Mouse (Mus musculus): ENCODE measurements around the gene Gm364. TPM values are rescaled to one million over a fixed set of nuclear protein-coding genes. Genes with fewer than 3 reads are reported as not detected.

Gm364 gene
- polyA plus RNA-seq (2015; fragmentation: Nextera tagmentation; extraction: Ambion mirVana): not detected in 2 replicates

DNA sequence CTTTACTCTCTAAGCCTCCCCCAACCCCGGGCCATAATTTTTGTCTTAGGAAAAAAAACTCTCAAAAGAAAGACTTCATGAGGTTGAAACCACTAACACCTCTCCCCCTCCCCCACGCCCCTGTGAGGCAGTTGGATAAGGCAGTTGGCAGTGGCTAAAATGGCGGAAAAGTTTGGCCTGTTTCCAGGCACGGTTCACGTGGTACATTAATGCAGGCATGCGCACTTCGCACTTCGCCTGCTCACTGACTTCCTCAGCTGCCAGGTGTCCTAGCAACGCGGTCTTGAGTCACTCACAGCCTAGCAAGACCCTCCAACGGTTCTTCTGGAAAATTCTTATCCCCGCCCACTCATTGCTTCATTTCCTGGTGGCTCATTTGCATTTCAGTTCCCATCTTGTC lies at the start of gene Gm364:
TSS of gene Gm364 (plus strand) at position 386 of the 400 bp plus-strand sequence.
- Histone ChIP-seq H3K4me1 (ENCODE audit: control insufficient read depth, low read depth, low read length) (no peaks in the 10 kb centered on the region), H3K4me2 (ENCODE audit: low read depth, low read length) (no peak within 1 kb of the TSS), H3K9me3 (replicated peaks; ENCODE audit: control insufficient read depth, low read length) (no peaks in the 10 kb centered on the region), H3K4me3 (ENCODE audit: low read depth, low read length) (no peak within 1 kb of the TSS), H3K36me3 (ENCODE audit: control insufficient read depth, insufficient read depth) (no peaks in the 10 kb centered on the region), H3K27me3 (ENCODE audit: control insufficient read depth, insufficient read depth, low read depth, low read length) (no peaks in the 10 kb centered on the region), H3K9ac (ENCODE audit: low read depth, low read length) (no peak within 1 kb of the TSS), H3K27ac (ENCODE audit: low read length) (no peak within 1 kb of the TSS)
- 76% methylated on average over 12 of the region's 12 CpGs for WGBS (ENCODE audit: insufficient replicate concordance)
- ATAC-seq (ENCODE audit: low read depth): no peak

DNA sequence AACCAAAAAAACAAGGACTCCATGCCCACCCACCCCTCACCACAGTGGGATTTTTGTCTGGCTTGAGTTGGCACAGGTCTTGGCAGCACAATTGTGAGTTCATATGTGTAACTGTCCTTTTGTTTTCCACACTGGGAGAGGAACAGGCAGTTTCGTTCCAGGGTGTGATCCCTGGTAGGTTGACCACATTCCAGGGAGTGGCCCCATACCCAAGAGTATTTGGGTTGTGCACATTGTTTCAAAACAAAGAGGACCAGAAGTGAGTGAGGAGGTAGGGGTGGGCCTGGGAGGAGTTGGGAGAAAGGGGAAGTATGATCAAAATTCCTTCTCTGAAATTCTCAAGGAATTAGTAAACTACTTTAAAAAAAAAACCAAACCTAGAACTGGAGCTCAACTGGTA lies 49.6 kb upstream of the Gm364 start:
- Histone ChIP-seq H3K4me3 (ENCODE audit: low read depth, low read length) (no peak overlapping the region), H3K9me3 (replicated peaks; ENCODE audit: control insufficient read depth, low read length) (no peaks in the 10 kb centered on the region), H3K4me2 (ENCODE audit: low read depth, low read length) (no peak overlapping the region), H3K9ac (ENCODE audit: low read depth, low read length) (no peak overlapping the region), H3K4me1 (ENCODE audit: control insufficient read depth, low read depth, low read length) (peaks cover 4% of the 10 kb centered on the region; the same call in 1 of the 2 replicates), H3K36me3 (ENCODE audit: control insufficient read depth, insufficient read depth) (no peaks in the 10 kb centered on the region), H3K27me3 (ENCODE audit: control insufficient read depth, insufficient read depth, low read depth, low read length) (no peaks in the 10 kb centered on the region), H3K27ac (ENCODE audit: low read length) (no peak overlapping the region)
- WGBS (ENCODE audit: insufficient replicate concordance): 55% methylated on average over 1 of the region's 1 CpGs
- ATAC-seq (ENCODE audit: low read depth): no peak

DNA sequence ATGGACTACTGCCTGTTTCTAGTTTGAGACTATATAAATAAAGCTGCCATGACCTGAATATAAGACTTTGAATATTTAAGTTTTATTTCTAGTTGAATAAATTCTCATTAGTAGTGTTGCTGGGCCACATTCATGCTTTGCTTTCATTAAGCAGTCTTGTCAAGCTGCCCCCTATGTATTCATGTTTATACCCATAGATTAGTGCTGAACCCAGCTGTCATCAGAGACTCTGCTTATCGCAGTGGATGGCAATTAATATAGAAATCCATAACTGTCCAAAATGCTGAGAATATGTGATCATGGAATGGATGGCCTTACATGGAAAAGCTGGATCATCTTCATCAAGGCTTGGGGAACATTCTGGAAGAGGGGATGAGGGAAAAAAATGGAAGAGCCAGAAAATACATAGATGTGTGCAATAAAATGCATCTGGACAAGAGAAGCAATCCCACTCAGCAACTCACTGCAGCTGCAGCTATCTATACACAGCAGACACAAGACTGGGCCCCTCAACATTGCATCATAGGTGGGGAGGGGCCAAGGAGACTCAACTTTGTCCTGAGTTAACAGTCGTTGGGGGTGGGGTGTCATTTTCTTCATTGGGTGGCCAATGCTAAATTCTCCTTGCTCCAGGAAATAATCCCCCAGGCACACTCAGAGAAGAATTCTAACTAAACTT lies 43.9 kb upstream of the Gm364 start:
- 34% methylated on average over 2 of the region's 2 CpGs for whole genome bisulfite sequencing (ENCODE audit: insufficient replicate concordance)
- H3K27me3 ChIP-seq (ENCODE audit: control insufficient read depth, insufficient read depth, low read depth, low read length): no peaks in the 10 kb centered on the region
- H3K36me3 ChIP-seq (ENCODE audit: control insufficient read depth, insufficient read depth): no peaks in the 10 kb centered on the region
- H3K9me3 ChIP-seq (replicated peaks; ENCODE audit: control insufficient read depth, low read length): no peaks in the 10 kb centered on the region
- no peak overlapping the region for H3K9ac ChIP-seq (ENCODE audit: low read depth, low read length)
- peaks cover 12% of the 10 kb centered on the region for H3K4me1 ChIP-seq (ENCODE audit: control insufficient read depth, low read depth, low read length)
- peak overlapping the region; percentile 90 for H3K27ac ChIP-seq (ENCODE audit: low read length)
- H3K4me3 ChIP-seq (ENCODE audit: low read depth, low read length): 0 out of 2 replicates have a peak overlapping the region, but pooled peaks have one; percentile 6
- ATAC-seq (ENCODE audit: low read depth): peak; percentile 98
- H3K4me2 ChIP-seq (ENCODE audit: low read depth, low read length): peak overlapping the region; percentile 34

DNA sequence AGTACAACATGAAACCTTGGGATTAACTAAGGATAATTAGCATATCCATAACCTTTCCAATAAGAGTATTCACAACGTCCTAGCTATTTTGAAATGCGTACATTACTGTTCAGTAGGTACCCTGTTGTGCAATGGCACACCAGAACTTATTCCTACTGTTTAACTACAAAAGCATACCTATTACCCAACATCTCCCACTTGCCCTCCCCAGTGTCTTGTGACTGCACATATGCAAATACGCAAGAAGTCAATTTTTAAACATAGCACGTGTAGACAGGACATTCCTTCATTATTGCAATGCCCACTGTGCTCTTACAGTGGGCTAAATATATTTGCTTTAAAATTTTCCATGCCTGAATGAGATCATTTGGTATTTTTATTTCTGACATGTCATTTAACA lies 36.0 kb upstream of the Gm364 start:
- Histone ChIP-seq H3K9me3 (replicated peaks; ENCODE audit: control insufficient read depth, low read length) (no peaks in the 10 kb centered on the region), H3K36me3 (ENCODE audit: control insufficient read depth, insufficient read depth) (peaks cover 2% of the 10 kb centered on the region; the same call in 1 of the 2 replicates), H3K4me3 (ENCODE audit: low read depth, low read length) (no peak overlapping the region), H3K27me3 (ENCODE audit: control insufficient read depth, insufficient read depth, low read depth, low read length) (no peaks in the 10 kb centered on the region), H3K9ac (ENCODE audit: low read depth, low read length) (no peak overlapping the region), H3K4me1 (ENCODE audit: control insufficient read depth, low read depth, low read length) (peaks cover 8% of the 10 kb centered on the region), H3K27ac (ENCODE audit: low read length) (no peak overlapping the region), H3K4me2 (ENCODE audit: low read depth, low read length) (no peak overlapping the region)
- ATAC-seq (ENCODE audit: low read depth): peak; percentile 42
- 53% methylated on average over 4 of the region's 4 CpGs for WGBS (ENCODE audit: insufficient replicate concordance)

DNA sequence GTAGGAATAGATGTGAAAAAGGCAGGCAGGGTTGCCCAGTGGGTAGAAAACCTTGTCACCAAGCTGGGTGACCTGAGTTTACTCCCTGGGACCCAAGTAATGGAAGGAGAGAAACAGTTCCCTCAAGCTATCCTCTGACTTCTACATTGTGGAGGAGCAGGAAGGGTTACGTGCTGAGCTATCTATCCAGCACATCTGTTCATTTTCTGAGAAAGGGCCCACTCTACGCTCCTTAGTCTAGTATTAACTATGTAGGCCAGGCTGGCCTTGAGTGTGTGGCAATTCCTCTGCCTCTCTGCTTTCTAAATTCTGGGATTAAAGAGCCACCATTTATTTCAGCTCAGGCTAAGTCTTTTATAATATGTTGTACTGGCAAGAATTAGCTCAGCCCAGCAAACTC lies 35.4 kb upstream of the Gm364 start:
- Histone ChIP-seq H3K9me3 (replicated peaks; ENCODE audit: control insufficient read depth, low read length) (no peaks in the 10 kb centered on the region), H3K9ac (ENCODE audit: low read depth, low read length) (no peak overlapping the region), H3K27ac (ENCODE audit: low read length) (peak overlapping the region; percentile 16; the same call in 1 of the 2 replicates), H3K4me2 (ENCODE audit: low read depth, low read length) (peak overlapping the region; percentile 31; the same call in 1 of the 2 replicates), H3K36me3 (ENCODE audit: control insufficient read depth, insufficient read depth) (peaks cover 3% of the 10 kb centered on the region; the same call in 1 of the 2 replicates), H3K27me3 (ENCODE audit: control insufficient read depth, insufficient read depth, low read depth, low read length) (no peaks in the 10 kb centered on the region), H3K4me3 (ENCODE audit: low read depth, low read length) (no peak overlapping the region), H3K4me1 (ENCODE audit: control insufficient read depth, low read depth, low read length) (peaks cover 8% of the 10 kb centered on the region)
- 39% methylated on average over 2 of the region's 2 CpGs for WGBS (ENCODE audit: insufficient replicate concordance)
- peak; percentile 95 for ATAC-seq (ENCODE audit: low read depth)

DNA sequence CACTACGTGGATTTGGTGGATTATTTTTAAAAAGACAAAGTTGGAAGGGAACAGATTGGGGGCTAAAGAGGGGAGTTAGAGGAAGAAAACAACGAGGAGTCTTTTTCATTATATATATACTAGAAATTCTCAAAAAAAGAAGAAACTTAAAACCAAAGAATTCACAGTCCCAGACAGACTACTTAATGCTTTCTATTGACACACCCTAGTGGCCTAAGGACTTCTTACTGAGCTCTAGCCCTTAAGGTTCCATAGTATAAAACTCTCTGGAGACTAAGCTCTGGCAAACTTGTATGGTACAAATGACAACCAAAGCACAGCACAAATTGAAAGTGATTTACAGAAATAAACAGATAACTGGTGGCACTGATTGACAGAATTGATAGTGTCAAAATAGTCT lies 34.9 kb upstream of the Gm364 start:
- no peak for ATAC-seq (ENCODE audit: low read depth)
- H3K27ac ChIP-seq (ENCODE audit: low read length): peak overlapping the region; percentile 16; the same call in 1 of the 2 replicates

DNA sequence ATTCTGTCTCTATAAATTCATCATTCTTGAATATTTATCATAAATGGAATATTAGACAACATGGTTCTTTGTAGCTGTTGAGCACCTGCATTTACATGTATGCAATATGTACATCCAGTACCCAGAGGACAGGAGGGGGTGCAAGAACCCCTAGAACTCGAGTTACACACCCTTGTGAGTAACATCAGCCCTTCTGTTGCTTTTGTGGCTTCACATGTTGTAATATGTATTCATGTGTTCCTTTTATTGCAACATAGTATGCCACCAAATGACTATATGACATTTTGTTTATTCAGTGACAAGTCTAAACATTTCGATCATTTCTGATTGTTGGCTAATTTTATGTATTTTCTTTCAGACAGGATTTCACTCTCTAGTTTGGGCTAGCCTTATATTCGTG lies 31.9 kb upstream of the Gm364 start:
- no peak overlapping the region for H3K4me2 ChIP-seq (ENCODE audit: low read depth, low read length)
- H3K27ac ChIP-seq (ENCODE audit: low read length): no peak overlapping the region
- peaks cover 13% of the 10 kb centered on the region for H3K36me3 ChIP-seq (ENCODE audit: control insufficient read depth, insufficient read depth)
- no peak for ATAC-seq (ENCODE audit: low read depth)
- no peak overlapping the region for H3K9ac ChIP-seq (ENCODE audit: low read depth, low read length)
- 51% methylated on average over 3 of the region's 3 CpGs for WGBS (ENCODE audit: insufficient replicate concordance)
- no peak overlapping the region for H3K4me3 ChIP-seq (ENCODE audit: low read depth, low read length)
- no peaks in the 10 kb centered on the region for H3K27me3 ChIP-seq (ENCODE audit: control insufficient read depth, insufficient read depth, low read depth, low read length)
- no peaks in the 10 kb centered on the region for H3K9me3 ChIP-seq (replicated peaks; ENCODE audit: control insufficient read depth, low read length)
- peaks cover 7% of the 10 kb centered on the region for H3K4me1 ChIP-seq (ENCODE audit: control insufficient read depth, low read depth, low read length)

More for the DNA sequence above, 34.9 kb upstream of the Gm364 start:
- Histone ChIP-seq H3K9me3 (replicated peaks; ENCODE audit: control insufficient read depth, low read length) (no peaks in the 10 kb centered on the region), H3K4me2 (ENCODE audit: low read depth, low read length) (peak overlapping the region; percentile 31; the same call in 1 of the 2 replicates), H3K4me1 (ENCODE audit: control insufficient read depth, low read depth, low read length) (peaks cover 8% of the 10 kb centered on the region), H3K36me3 (ENCODE audit: control insufficient read depth, insufficient read depth) (peaks cover 7% of the 10 kb centered on the region; the same call in 1 of the 2 replicates), H3K9ac (ENCODE audit: low read depth, low read length) (no peak overlapping the region), H3K27me3 (ENCODE audit: control insufficient read depth, insufficient read depth, low read depth, low read length) (no peaks in the 10 kb centered on the region), H3K4me3 (ENCODE audit: low read depth, low read length) (no peak overlapping the region)
- WGBS (ENCODE audit: insufficient replicate concordance): 42% methylated on average over 2 of the region's 2 CpGs

DNA sequence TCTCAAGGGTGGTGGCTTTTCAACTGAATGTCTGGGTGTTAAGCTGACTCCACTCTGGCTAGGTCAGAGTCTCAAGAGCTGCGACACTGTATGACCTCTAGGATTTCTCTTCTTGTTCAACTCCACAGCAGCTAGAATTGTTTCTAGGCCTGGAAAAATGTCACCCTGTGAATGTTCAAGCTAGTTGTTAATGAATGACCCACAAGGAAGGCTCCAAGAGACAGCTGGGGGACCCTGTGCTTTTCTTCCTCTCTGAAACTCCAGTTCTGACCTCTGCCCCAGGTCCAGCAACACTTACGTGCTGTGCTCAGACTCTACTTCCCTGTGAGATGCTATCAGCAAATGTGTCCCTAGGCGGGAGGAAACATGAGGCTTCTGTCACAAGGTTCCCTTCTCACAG lies 30.4 kb upstream of the Gm364 start:
- Histone ChIP-seq H3K9ac (ENCODE audit: low read depth, low read length) (no peak overlapping the region), H3K9me3 (replicated peaks; ENCODE audit: control insufficient read depth, low read length) (no peaks in the 10 kb centered on the region), H3K4me1 (ENCODE audit: control insufficient read depth, low read depth, low read length) (no peaks in the 10 kb centered on the region; the same call in none of the 2 replicates), H3K27ac (ENCODE audit: low read length) (no peak overlapping the region), H3K27me3 (ENCODE audit: control insufficient read depth, insufficient read depth, low read depth, low read length) (no peaks in the 10 kb centered on the region), H3K4me3 (ENCODE audit: low read depth, low read length) (no peak overlapping the region), H3K4me2 (ENCODE audit: low read depth, low read length) (no peak overlapping the region), H3K36me3 (ENCODE audit: control insufficient read depth, insufficient read depth) (peaks cover 17% of the 10 kb centered on the region)
- ATAC-seq (ENCODE audit: low read depth): no peak
- 66% methylated on average over 3 of the region's 3 CpGs for WGBS (ENCODE audit: insufficient replicate concordance)

DNA sequence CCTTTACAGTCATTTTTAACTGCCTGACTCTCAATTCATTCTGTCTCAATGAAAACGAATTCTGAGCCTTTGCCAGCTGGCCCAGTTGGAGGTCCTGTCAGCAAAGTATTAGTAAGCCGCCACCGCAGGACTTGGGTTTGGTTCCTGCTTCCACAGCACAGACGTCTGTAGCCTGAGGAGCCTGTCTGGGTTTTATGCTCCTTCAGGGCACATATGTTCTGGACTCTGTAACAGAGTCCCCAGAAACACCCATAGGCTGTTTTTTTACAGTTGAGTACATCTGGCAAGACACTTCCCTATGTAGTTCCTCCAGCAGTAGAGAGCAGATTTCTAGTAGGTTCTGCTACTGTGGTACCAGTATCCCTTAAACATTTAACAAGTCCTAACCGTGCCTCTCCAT lies 28.0 kb upstream of the Gm364 start:
- Histone ChIP-seq H3K4me2 (ENCODE audit: low read depth, low read length) (no peak overlapping the region), H3K9me3 (replicated peaks; ENCODE audit: control insufficient read depth, low read length) (no peaks in the 10 kb centered on the region), H3K27ac (ENCODE audit: low read length) (no peak overlapping the region), H3K4me1 (ENCODE audit: control insufficient read depth, low read depth, low read length) (no peaks in the 10 kb centered on the region), H3K27me3 (ENCODE audit: control insufficient read depth, insufficient read depth, low read depth, low read length) (no peaks in the 10 kb centered on the region), H3K4me3 (ENCODE audit: low read depth, low read length) (no peak overlapping the region), H3K36me3 (ENCODE audit: control insufficient read depth, insufficient read depth) (peaks cover 31% of the 10 kb centered on the region), H3K9ac (ENCODE audit: low read depth, low read length) (no peak overlapping the region)
- 74% methylated on average over 5 of the region's 5 CpGs for WGBS (ENCODE audit: insufficient replicate concordance)
- ATAC-seq (ENCODE audit: low read depth): no peak
